Mouse (Mus musculus): ENCODE results near the gene Trf. TPM values are rescaled to one million over a fixed set of nuclear protein-coding genes. Genes with fewer than 3 reads are reported as not detected.

Gene Trf
- total RNA-seq, 2 experiments from 2014 or later: 6.1 to 11.1 TPM

- DNase-seq: peak; percentile 26
- intact Hi-C loops (cut with DNase I): no loop called here
Measured at GRCm38 (mm10) chr9:103225464-103225863, 4.8 kb downstream of the Trf start.

DNA sequence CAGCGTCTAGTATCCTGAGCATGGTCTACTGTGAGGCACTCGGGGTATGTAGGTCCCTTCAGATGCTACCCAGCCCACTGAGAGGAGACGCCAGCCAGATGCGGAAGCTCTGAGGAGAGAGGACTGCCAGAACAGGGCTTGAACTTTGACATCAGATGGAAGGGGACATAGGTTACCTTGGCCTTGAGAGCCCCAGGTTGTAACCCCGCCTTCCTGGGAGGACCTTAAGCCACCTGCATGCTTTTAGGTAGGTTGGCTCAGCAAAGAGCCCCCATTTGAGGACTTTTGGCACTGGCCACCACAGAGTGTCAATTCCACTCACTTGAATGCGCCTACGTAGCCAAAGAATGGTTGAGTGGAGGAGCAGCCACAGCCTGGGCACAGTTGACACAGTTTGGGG lies 5.5 kb downstream of the Trf start:
- intact Hi-C loops (cut with DNase I): no loop called here
- DNase-seq: no peak

DNA sequence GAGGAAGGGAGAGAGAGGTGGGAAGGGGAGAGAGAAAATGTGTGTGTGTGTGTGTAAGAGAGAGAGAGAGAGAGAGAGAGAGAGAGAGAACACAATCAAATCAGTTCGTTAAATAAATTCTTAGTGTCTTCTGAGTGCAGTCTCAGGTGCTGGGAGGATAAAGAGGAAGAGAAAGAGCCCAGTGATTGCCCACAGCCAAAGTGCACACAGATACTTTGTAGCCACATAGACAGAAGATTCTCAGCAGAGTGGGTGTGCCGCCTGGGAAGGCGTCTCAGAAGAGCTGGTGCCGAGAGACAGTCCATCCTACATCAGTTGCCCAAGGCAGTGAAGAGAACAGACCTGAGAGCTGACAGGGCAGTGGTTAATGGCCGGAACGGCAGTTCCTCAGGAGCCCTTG lies 16.0 kb downstream of the Trf start:
- intact Hi-C loops (cut with DNase I): no loop called here

DNA sequence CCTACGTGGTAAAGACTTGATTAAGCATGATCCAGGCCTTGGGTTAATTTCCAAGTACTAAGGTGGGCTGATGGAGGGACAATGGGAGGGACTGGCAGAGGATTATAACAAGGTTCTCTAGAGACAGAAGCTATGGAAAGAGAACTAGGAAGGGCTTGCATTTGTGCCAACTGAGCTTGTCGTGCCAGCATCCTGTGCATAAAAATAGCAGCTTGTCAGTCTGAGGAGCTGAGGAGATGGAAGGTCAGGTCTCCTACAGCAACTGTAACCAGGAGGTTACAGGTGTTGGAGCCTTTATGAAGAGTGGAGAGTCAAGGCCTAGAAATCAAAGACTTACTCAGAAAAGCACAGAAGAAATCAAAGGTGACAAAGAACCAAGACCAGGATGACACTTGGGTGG lies 16.6 kb downstream of the Trf start:
- intact Hi-C loops (cut with DNase I): no loop called here
- no peak for DNase-seq

More for the DNA sequence above, 16.0 kb downstream of the Trf start:
- DNase-seq: no peak

GRCm38 (mm10) chr9:103212654-103213420 lies 17.4 kb downstream of the Trf start:
- no peak for DNase-seq

GRCm38 (mm10) chr9:103208802-103209423 lies 21.3 kb downstream of the Trf start:
- no peak for DNase-seq
- intact Hi-C loops (cut with DNase I): loop anchor here (10.0 kb wide), 1 partner anchor 96 kb away; the partner anchor contains the start of genes 1300017J02Rik and Topbp1

More at GRCm38 (mm10) chr9:103212654-103213420, 17.4 kb downstream of the Trf start:
- intact Hi-C loops (cut with DNase I): no loop called here

DNA sequence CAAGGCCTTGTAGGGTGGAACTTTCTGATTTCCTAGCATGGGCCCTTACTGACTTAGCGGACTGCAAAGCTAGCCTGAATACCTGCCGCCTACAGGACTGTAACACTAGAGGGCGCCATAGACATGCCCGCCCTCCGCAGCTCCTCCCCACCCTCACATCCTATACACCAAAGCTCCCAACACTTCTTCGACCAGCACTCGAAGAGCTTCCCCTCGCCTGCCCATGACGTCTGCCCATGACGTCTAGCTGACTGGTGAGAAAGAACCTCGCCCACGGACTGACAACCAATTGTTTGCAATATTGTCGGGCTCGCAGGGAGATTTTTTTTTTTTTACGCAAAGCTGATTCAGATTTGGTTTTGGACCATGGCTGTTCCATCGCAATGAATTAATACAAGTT lies 22.4 kb downstream of the Trf start:
- intact Hi-C loops (cut with DNase I): loop anchor here (10.0 kb wide), 1 partner anchor 97 kb away; the partner anchor contains the start of genes 1300017J02Rik and Topbp1
- peak; percentile 68 for DNase-seq

DNA sequence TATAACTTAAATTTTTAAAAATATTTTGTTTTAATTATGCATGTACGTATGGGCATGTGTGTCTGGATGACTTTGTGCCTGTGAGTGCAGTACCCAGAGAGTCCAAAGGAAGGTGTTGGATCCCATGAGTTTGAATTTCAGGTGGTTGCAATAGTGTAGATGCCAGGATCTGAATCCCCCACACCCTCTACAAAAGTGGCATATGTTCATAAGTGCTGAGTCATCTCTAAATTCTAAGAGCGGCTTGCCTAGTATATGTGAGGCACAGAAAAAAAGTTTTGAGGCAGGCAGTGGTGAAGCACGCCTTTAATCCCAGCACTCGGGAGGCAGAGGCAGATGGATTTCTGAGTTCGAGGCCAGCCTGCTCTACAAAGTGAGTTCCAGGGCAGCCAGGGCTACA lies 24.5 kb downstream of the Trf start:
- no peak for DNase-seq
- intact Hi-C loops (cut with DNase I): loop anchor here (10.0 kb wide), 1 partner anchor 99 kb away; the partner anchor contains the start of genes 1300017J02Rik and Topbp1

GRCm38 (mm10) chr9:103201561-103202260 lies 28.5 kb downstream of the Trf start, which contains the start of gene Srprb:
Srprb (minus strand) TSS chr9:103202137.
- intact Hi-C loops (cut with DNase I): loop anchor here (10.0 kb wide), 1 partner anchor 103 kb away; the partner anchor contains the start of genes 1300017J02Rik and Topbp1
- peak; percentile 95 for DNase-seq

- no peak for DNase-seq
- intact Hi-C loops (cut with DNase I): no loop called here
Measured at GRCm38 (mm10) chr9:103188416-103188815, 41.8 kb downstream of the Trf start.

- intact Hi-C loops (cut with DNase I): no loop called here
- DNase-seq: peak; percentile 89
Measured at GRCm38 (mm10) chr9:103186747-103187146, 43.5 kb downstream of the Trf start.

GRCm38 (mm10) chr9:103185946-103186345 lies 44.3 kb downstream of the Trf start:
- intact Hi-C loops (cut with DNase I): no loop called here
- DNase-seq: no peak

DNA sequence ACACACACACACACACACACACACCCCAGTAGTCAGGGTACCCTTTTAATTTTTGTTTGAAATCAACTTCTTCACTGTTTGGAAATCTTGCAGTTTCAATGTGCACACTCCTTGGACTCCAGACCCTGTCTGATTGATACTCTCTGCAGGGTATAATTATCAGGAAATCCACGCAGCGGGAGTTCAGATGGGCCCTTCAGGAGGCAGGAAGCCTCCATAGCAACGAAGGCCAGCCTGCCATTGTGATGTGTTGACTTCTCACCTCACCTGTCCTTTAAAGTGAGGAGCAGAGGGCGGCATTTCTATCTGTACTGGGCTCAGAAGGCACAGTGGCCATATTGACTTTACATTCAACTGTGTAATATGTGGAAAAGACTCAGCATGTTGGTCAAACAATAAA lies 45.4 kb downstream of the Trf start:
- intact Hi-C loops (cut with DNase I): no loop called here
- DNase-seq: no peak

DNA sequence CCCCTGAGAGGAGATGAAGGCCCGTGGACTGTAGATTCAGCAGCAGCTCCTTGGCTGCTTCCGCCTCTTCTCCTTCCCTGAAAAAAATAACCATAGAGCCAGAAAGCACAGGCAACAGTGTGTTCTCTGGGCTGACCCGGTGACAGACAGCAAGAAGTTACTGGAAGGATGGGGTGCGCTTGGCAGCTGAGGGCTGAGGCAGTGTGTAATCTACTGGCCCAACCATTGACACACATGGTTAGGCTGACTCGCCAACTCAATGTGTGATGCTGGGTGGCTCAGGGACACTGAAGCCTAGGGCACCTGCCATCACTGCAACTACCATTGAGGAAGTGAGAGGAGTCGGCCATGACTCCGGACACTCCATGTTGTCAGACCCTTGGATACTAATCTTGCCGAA lies 48.4 kb downstream of the Trf start:
- no peak for DNase-seq
- intact Hi-C loops (cut with DNase I): no loop called here

- peak; percentile 77 for DNase-seq
- intact Hi-C loops (cut with DNase I): no loop called here
Measured at GRCm38 (mm10) chr9:103180807-103181565, 49.3 kb downstream of the Trf start.

GRCm38 (mm10) chr9:103180303-103180702 lies 49.9 kb downstream of the Trf start:
- peak; percentile 70 for DNase-seq
- intact Hi-C loops (cut with DNase I): no loop called here

DNA sequence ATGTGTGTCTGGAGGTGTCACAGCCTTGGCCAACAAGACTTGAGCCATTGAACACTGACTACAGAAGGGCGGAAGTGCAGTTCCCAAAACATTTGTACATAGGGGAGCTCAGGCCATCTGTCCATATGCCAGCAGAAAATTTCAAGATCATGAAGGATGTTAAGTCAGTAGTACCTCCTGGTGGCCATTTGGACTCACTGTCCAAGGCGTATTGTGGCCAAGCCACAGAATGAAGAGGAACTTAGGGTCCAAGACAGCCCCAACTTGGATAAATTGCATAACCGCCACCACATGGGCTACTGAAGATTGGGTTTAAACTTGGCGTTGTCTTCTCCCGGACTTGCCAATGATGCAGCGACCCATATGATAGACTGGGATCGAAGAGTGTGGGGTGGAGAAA lies 54.6 kb downstream of the Trf start:
- DNase-seq: no peak
- intact Hi-C loops (cut with DNase I): no loop called here

DNA sequence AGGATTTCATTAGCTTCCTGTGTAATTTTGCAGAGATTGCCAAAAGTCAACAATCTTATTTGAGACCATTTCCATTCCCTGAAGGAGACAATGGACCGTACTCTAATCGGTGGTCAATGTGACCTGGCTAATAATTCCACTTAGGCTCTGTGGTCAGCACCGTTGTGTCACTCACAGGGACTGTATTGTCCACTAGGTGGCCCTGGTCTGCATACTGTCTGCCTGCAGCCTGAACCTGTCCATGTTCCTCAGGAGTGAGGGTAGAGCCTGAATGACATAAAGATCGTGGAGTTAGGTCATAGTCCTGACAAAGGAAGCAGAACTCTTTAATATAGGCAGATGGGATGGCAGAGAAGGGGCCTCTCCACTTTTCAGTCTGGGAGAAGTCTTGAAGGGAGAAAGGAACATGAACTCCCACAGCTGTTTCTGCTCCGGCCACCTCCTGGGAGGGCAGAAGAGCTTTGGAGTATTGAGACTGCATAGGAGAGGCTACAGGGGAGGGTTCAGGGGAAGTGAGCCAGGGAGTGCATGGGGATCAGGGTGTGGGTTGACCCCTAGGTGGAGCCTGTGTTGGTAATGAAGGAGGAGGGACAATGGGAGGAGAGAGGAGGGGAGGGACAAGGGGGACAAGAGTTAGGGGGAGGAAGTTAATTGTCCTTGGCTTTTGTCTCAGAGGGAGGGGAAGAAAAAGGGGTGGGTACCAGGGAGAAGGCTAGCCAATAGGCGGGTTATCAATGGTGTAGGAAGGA lies 55.3 kb downstream of the Trf start:
- no peak for DNase-seq
- intact Hi-C loops (cut with DNase I): no loop called here

GRCm38 (mm10) chr9:103168771-103169170 lies 61.5 kb downstream of the Trf start:
- intact Hi-C loops (cut with DNase I): no loop called here

GRCm38 (mm10) chr9:103168046-103168445 lies 62.2 kb downstream of the Trf start:
- intact Hi-C loops (cut with DNase I): no loop called here
- DNase-seq: peak; percentile 89

More at GRCm38 (mm10) chr9:103168771-103169170, 61.5 kb downstream of the Trf start:
- DNase-seq: no peak
